Mouse (Mus musculus): Measurements from ENCODE around the gene Pde9a.

The Pde9a gene

DNA sequence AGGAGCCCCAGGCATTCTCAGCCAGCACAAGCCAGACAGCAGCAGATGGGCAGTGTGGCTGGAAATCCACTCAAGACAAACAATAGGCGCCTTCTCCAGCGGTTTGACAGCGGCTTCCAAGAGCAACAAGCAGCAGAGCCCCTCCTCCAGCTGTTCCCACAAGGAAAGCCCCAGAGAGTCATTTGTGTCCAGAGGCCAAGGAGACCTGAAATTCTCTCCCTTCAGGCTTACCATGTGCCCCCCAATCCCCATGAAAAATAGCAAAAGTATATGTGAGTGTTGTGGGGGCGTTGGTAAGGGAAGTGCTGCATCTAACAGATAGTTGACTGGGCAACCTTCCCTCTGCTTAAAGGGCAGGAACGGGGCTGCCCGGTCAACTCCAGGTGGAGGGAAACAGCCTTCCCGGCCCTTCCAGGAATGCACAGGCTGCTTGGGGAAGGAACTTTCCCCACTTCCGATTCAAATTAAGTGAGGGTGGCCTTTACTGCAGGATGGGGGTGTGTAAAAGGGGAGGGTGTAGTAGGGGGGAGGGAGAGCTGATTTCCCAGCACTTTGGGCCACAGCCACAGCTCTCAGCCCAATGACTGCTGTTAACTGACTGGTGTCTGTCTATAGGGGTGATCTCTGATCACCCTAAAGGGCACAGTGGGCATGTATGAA is 912 bp upstream of the Pde9a start:
- in situ Hi-C loops (cut with MseI, MboI) = no loop called here

DNA sequence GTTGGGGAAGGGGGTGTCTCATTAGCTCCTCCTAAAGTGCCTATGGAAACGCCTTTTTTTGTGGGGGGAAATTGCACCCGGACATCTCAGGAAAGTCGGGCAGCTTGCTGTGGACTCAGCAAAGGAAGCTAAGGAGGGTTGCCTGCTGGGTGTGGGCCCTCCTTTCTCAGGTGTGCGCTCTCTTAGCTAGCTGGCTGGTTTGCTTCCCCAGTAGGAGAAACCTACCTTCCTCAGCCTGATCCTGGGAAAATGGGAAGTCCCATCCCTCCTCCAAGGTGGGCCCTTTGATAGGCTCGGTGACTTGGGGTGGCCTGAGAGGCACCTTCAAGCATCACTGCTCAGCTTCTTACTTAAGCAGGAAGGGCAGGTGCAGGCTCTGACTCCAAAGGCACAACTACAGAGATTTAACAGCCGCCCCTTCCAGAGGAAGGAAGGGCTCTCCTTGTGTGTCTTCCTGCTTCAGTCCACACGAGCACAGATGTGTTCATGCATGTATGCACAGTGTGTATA is 811 bp downstream of the Pde9a start:
- in situ Hi-C loops (cut with MseI, MboI) = no loop called here

DNA sequence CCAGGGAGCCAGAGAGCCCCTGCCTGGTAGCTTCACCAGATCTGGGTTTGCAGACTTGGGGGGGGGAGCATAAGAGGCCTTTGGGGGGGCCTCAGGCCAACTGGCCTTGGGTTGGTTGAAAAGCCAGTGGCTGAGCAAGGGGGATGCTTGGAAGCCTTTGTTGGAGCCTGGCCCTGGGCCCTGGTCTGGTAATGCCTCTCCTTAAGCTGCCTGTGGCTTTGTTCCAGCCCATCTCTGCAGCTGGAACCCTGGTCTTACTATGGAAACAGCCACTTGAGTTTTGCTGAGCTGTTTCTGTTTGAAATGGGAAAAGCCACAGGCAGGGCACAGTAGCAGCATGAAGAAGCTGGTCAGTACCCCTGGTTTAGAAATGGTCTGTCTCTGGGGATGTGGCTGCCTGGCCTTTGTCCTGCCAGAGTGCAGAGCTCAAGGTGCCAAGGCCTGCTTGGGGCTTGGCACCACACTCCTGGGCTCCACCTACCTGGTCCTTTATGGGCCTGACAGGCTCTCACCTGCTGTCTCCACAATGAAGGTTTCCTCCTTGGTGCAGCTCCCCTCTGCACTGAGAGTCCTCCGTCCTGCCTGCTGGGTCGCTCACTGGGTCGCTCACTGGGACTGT is 3.5 kb downstream of the Pde9a start:
- in situ Hi-C loops (cut with MseI, MboI) = no loop called here

- in situ Hi-C loops (cut with MseI, MboI) = no loop called here
Measured at GRCm38 (mm10) chr17:31391462-31391861, 5.5 kb downstream of the Pde9a start.

- in situ Hi-C loops (cut with MseI, MboI) = no loop called here
Measured at GRCm38 (mm10) chr17:31392041-31392440, 6.0 kb downstream of the Pde9a start.

DNA sequence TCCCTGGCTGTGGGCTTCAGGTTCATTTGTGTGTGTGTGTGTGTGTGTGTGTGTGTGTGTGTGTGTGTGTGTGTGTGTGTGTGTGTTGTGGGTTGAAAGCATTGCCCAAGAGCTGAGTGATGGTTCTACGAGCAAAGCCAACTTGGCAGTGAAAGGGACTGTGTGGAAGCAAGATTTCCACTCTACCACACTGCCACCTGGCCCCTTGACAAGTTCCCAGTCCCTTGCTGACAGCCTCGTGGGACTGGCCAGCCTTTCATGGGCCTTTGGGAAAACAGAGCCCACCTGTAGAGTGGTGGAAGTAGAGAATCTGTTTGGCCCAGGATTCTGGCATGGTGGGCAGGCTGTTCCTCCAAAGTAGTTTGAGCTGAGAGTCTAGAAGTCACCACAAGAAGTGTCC is 7.8 kb downstream of the Pde9a start:
- in situ Hi-C loops (cut with MseI, MboI) = no loop called here

- in situ Hi-C loops (cut with MseI, MboI) = no loop called here
Measured at GRCm38 (mm10) chr17:31400294-31400693, 14.3 kb downstream of the Pde9a start.

DNA sequence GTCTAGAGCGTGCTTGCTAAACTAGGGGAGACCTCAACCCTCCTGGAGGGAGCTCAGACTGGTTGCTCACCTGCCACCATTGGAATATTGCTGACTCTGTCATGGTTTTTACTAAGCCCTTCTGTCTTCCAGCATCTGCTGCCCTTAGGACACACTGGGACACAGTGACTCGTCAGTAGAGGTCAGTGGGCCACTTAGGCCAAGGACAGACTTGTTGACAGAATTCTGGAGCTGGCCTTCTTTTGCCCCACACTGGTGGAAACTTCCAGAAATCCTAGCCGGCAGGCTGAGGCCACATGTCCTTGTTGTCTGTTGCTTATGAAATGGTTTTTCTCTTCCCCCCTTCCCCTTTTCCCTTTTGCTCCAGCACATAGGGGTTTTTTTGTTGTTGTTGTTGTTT is 15.2 kb downstream of the Pde9a start:
- in situ Hi-C loops (cut with MseI, MboI) = no loop called here

DNA sequence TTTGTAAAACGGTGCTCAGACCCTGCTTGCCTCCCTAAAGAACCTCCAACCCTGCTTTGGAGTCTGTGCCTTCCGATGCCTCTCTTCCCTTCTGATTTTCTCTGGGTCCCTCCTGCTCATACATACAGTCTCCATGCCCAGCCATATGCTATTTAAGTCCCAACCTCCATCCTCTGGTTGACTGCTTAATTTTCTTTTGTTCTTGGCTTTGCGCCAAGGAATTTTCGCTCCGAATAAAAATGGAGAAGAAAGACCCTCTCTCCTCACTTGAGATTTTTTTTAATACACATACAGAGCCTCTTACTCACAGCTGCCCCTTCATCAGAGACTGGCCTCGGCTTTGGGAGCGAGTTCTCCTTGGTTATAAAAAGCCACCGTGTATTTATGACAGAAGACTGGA is 16.7 kb downstream of the Pde9a start:
- in situ Hi-C loops (cut with MseI, MboI) = no loop called here

GRCm38 (mm10) chr17:31405694-31406227 is 19.8 kb downstream of the Pde9a start:
- in situ Hi-C loops (cut with MseI, MboI) = no loop called here

DNA sequence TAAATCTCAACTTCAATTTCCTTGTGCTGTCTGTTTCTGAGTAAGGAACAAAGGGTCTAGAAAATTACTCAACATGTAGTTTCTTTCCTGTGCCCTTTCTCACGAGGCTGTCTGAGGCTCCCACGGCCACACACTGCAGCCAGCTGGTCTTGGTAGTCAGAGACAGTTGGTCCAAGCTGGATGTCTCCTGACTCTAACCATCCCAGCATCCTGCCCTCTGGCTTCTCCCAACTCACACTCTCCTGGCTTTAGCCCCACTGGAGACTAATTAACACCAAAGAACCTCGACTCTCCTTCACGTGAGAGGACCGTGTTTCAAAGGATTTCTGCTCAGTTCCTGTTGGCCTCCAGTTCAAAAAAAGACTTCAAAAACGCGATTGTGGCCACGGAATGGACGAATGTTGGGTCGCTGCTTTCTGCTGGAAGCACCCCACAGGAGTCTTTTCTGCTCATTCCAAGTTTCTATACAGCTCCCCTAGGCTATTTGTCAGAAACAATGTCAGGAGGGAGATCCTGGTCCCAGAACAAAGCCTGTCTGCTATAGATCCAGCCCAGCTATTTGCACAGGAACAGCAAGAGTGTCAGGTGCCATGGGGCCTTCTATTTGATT is 23.8 kb downstream of the Pde9a start:
- in situ Hi-C loops (cut with MseI, MboI) = no loop called here

DNA sequence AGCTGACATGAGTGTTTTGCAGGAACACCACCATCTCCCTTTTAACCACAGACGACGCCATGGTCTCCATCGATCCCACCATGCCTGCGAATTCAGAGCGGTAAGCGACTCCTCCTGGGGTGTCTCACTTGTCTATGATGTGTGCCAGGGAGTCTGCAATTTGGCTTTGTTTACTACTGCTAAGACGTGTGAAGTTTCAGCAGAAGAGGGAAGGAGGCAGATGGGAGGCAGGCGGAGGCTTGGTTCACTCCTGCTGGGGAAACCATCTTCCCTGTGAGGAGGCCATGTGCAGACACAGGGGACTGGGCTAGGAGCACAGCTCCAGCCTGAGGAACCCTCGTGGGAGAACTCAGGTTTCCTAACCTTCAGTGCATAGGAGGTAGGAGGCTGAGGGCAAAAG is 29.2 kb downstream of the Pde9a start:
- in situ Hi-C loops (cut with MseI, MboI) = no loop called here

DNA sequence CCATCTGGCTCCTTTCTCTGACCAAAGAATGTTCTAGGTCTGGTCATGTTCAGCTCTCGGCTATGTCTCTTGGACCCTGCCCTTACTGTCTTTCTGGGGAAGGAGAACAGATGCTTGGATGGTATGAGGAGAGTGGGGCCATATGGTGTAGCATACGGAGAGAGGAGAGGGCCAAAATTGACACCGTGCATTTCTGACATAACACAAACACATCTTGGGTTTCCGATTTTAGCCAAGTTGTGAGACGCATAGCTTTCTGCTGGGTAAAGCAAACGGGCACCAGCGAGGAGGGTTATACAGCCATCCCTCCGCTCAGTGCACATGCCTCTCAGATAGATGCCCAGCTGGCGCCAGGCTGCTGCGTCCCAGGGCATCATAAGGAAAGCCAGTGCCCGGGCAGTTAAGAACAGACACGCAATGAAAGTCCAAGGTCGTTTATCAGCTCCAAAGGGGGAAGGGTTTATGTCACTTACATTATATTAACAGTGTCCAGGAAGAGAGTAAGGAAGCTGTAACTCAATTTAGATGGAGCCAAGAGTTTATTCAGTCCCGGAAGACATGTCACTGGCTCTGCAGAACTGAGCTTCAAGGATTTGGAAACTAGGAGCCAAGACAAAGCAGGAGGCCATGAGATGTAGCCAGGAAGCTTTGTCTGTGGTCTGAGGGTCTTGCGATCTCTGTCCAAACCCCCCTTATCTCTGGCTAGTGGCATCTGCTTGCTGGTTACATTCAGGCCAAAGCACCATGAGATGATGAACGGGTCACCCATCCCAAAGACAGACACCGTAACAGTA is 33.0 kb downstream of the Pde9a start:
- in situ Hi-C loops (cut with MseI, MboI) = no loop called here

DNA sequence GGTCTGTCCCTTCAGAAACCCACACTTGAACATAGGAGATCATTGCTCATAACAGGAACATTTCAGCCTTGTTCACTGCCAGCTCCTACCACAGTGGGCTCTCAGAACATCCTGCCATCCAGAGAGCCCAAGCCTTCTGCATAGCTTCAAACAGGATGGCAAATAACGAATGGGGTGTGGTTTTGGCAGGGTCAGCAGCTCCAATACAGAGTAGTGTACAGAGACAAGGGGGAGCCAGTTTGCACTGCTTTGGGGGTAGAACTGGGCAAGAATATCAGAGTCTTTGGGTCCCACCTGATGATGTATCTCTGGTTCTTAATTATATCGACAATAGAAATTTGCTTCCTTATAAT is 33.6 kb downstream of the Pde9a start:
- in situ Hi-C loops (cut with MseI, MboI) = no loop called here

DNA sequence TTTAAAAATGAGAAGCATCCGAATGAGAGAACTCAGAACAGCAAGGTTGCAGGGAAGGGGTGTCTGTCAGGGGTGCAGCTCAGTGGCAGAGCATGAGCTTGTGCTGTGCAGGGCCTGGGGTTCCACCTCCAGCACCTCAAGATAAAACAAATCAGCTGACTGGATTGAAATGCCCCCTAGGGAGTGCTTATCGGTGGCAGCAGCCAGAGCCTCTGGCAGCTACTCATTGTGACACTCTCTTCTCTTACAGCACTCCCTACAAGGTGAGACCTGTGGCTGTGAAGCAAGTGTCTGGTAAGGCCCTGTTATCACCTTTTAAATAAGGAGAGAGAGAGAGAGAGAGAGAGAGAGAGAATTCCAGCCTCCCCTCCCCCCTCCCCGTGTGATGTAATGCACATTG is 34.0 kb downstream of the Pde9a start:
- in situ Hi-C loops (cut with MseI, MboI) = no loop called here

- in situ Hi-C loops (cut with MseI, MboI) = no loop called here
Measured at GRCm38 (mm10) chr17:31420658-31421057, 34.6 kb downstream of the Pde9a start.

DNA sequence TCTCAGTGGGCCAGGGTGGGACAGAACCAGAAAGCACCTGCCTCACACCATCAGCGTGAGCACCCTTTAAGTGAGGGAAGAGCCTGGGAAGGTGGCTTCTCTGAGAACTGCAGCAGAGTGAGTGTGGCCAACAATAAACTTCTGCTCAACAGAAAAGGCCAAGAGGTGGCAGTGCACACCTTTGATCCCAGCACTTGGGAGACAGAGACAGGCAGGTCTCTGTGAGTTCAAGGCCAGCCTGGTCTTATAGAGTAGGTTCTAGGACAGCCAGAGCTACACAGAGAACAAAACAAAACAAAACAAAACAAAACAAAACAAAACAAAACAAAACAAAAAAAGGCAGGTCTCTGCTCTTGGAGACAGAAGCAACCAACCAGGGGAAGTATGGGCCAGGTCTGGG is 36.4 kb downstream of the Pde9a start:
- in situ Hi-C loops (cut with MseI, MboI) = no loop called here

DNA sequence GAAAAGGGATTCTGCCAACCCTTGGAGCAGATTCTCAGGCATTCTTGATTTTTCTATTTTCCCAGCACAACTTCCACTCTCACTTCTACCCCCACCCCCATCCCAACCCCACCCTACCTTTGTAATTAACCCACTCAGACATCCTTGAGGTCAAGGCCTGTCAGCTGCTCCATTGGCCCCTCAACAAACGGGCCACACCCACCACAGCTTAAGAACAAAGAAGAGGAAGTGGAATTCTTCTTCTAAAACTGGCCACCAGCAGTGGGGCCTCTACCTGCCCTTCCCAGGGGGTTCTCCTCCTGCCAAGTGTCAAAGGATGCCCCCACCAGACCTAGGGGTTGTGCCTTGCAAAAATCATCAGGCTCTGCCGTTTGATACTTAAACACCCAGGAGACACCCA is 37.0 kb downstream of the Pde9a start:
- in situ Hi-C loops (cut with MseI, MboI) = no loop called here

DNA sequence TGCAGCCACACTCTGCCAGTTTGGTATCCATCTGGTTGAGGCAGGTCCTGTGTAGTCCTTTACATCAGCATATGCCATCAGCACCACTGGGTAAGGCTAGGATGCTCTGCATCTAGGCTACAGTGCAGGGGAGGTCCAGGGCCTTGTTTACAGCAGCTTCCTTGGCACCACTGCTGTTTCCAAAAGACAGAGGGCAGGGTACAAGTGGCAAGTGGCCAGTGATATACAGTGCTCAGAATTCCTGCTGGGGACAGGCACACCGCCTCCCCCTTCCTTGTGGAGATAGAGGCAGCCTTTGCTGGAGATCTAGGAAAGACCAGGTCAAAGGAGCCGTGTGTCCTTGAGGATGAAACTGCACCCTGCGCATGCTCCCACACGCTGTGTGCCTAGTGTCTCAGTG is 38.3 kb downstream of the Pde9a start:
- in situ Hi-C loops (cut with MseI, MboI) = no loop called here

DNA sequence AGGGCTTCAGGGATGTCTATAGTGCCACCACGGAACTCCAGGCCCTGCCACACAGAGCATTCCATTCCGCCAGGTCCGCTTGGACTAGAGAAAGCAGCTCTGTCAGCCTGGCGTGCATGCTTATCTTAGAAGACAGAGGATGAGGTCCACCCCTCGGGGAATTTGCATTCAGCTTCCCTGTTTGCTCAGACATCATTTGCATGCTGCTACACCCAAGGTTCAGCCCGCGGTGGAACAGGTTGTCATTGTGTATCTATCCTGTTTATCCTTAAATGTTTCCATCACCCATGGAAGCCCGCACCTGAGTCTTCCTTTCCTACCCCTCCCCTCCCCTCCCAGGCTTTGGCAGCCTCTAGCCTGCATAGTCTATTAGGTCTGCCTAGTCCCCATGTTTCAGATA is 38.8 kb downstream of the Pde9a start:
- in situ Hi-C loops (cut with MseI, MboI) = no loop called here

DNA sequence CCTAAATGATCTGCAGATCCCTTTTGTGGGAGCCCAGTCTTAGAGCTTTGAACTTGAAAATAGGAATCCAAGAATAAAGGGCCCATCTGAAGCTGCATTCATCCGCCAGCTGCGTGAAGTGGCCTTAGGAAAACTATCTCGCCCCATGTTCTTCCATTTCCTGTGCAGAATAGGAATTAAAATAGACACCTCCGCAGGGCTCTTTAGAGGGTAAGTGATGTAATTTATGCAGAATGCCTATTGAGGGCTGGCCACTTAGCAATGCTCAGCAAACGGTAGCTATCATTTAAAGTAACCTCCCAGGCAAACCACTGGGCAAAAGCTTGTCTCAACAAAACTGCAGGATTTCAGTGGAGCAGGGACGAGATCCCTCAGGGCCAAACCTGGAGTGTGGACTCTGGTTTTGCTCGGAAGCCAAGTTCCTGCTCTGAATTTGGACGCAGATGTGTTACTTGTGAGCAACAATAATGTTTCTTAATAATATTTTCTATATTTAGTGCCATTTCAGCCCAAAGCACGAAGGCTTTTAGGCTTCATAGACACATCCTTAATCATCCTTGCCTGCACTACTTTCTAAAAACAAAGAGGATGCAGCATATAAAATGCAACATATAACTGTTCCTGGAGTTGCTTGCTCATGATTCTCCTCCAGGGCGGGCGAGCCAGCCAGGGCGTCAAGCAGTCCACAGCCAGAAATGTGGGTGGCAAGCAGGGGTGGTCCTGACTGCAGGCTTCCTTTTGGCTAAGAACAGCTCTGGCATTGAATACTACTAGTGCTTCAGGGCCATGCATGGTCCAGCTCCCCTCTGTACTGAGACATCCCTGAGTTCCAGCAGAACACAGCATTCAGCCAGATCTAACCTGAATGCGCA is 40.1 kb downstream of the Pde9a start:
- in situ Hi-C loops (cut with MseI, MboI) = no loop called here
